Mouse (Mus musculus) heart, postnatal 10 days (tissue): ENCODE measurements around the gene Zdhhc18. TPM values are rescaled to one million over a fixed set of nuclear protein-coding genes. Genes with fewer than 3 reads are reported as not detected.

Experiments
- DNase-seq, 2 experiments: peaks; one replicate each; pipeline ENCODE4 v3.0.0; 2021
- intact Hi-C: fragments of 180-260 bp; cut with DNase I; formaldehyde crosslinking; loops from one replicate; pipeline ENCODE4 v1.15.1; 2025
- total RNA-seq, 2 experiments: library from RNA; stranded (reverse); gene quantifications; 2 replicates each; pipeline ENCODE4 v1.2.3; 2021

Zdhhc18 gene
- total RNA-seq, 2 experiments from 2014 or later, result 21.9 to 25.0 TPM

DNA sequence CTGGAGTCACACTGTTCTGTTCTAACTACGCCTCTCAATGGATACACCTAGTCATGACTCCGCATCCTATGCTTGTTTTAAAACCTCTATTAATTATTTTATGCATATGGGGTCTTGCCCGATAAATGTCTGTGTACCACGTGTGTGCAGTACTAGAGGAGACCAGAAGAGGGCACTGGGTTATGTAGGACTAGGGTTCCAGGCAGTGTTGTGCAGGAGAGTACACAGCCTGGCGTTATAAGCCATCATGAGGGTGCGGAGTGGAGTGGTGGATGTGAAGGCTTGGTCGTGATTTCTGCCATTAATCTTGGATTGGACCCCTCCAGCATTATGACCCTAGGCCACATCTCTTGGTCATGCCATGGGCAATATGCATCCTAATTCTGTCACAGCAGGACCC, 37.5 kb downstream of the Zdhhc18 start:
- intact Hi-C loops, result loop anchor here (5.0 kb wide), 1 partner anchor 40 kb away; the partner anchor contains the start of gene Zdhhc18
- DNase-seq, result no peak

- intact Hi-C loops, result loop anchor here (5.0 kb wide), 1 partner anchor 40 kb away; the partner anchor contains the start of gene Zdhhc18
- no peak for DNase-seq
These were observed 38.1 kb downstream of the Zdhhc18 start for GRCm38 (mm10) chr4:133611815-133612214.

DNA sequence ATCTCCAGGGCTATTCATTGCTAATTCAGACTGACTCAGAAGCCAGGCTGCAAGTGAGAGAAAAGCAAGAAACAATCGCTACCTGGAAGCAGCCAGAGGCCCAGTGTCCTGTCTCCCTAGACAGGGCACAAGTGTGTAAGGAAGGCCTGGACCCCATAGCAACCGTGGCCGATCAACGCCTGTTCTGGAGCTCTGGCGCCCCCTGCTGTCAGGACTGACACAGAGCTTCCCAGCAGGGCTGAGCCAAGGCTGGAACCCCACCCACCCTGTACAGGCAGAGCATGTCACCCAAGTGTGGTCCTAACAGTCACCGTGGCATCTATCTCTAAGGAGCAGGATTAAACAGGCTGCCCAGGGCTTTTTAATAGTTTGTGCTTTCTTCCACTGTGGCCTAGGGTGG, 40.2 kb downstream of the Zdhhc18 start:
- intact Hi-C loops, result loop anchor here (5.0 kb wide), 1 partner anchor 43 kb away; the partner anchor contains the start of gene Zdhhc18
- peak; percentile 82 to 92 for DNase-seq

GRCm38 (mm10) chr4:133607284-133607683, 42.7 kb downstream of the Zdhhc18 start:
- DNase-seq, result no peak

DNA sequence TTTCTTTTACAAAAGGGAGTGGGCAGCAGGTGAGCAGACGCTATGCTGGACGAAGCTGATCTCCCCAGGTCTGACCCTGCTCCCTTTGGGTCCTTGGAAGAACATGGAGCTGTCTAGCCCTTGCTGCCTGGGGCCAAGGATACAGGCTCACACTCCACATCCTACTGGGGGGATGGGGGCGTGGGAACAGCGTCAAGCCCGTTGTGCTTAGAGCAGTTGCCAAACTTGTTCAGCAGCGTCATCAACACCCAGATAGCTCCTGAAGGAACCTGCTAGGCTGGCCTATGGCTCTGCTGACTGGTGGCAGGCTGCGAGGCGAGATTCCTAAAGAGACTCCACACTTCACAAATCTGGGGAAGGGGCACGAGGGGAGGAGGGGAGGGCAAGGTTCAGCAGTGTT, 44.6 kb downstream of the Zdhhc18 start:
- DNase-seq, result no peak
- intact Hi-C loops, result no loop called here

More at GRCm38 (mm10) chr4:133607284-133607683, 42.7 kb downstream of the Zdhhc18 start:
- intact Hi-C loops, result no loop called here

GRCm38 (mm10) chr4:133604856-133605255, 45.1 kb downstream of the Zdhhc18 start:
- intact Hi-C loops, result no loop called here
- no peak for DNase-seq

DNA sequence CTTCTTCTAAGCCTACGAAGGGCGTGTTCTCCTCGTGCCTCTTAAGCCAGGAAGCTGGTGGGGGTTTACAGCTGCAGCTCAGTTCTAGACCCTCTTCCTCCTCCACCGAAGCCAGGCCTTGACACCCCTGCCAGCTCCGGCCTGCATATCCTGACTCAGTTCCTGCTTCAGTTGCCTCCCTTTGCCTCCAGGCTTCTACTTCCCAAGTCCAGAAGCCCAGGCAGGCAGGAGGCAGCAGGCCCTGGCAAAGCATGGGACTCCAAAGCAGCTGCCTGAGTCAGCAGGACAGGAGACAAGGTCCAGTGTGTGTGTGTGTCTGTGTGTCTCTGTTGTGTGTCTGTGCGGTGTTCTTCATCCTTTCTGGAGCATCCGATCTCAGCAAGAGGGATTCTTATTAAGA, 45.8 kb downstream of the Zdhhc18 start:
- intact Hi-C loops, result no loop called here
- DNase-seq, result no peak

DNA sequence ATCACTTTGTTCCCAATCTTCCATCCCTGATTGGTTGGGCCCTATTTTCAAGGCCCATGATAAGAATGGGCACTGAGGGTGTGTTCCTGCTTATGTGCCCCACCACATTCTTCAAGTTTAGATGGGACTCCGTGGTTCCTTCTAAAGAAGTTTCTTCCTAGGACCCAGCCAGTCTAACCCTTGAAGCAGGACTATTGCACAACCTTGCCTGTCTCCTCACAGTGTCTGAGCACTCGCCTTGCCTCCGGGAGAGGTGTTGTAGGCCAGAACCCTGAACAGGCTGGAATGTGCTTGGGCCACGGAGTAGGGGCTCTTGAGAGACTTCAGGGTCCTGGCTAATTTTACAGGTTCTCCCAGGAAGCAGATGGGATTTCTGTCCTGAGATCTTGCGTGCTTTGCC, 46.9 kb downstream of the Zdhhc18 start:
- no peak for DNase-seq
- intact Hi-C loops, result no loop called here

DNA sequence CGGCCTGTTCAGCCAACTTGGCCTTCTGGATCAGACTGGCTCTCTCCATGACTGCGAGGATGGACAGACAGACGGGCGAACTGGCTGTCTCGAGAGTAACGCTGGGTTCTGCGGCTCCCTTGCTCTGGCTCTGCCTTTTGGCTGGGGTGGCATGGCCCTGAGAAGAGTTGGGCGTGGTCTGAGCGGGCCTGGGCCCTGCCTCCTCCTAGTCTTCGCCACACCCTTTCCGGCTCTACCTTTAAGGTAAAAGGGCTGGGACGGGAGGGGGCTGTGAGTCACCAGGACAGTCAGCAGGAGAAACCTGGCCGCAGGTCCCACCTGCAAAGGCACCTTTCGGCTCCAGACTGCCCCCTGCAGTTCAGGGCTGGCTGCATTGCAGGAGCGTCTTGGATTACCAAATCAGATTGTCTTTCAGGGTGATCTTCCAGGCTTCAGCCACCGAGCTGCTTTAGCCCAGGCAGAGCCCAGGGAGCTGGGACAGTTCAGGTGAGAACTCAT, 48.2 kb downstream of the Zdhhc18 start, which contains the start of gene Sfn:
TSS of gene Sfn (minus strand) at position 448 of the 498 bp plus-strand sequence.
- peak in 1 of 2 experiments; percentile 45 for DNase-seq

DNA sequence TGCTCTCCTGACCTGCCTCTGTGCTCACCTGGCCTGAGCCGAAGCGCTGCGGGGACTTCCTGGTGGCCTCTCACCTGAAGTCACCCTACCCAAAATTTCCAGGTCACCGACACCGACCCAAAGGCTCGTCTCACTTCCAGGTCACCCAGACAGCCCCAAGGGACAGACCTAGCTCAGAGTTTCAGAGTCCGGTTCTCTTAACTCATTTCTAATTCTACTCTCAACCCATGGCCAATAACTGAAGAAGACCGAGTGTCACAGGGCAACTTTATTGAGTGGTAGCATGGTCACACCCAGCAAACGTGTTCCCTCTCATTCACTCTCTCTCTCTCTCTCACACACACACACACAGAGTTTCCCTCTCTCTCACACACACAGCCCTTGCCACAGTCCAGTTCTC, 49.6 kb downstream of the Zdhhc18 start:
- DNase-seq, result no peak
- intact Hi-C loops, result no loop called here

More for the DNA sequence above, 48.2 kb downstream of the Zdhhc18 start, which contains the start of gene Sfn:
- intact Hi-C loops, result no loop called here

DNA sequence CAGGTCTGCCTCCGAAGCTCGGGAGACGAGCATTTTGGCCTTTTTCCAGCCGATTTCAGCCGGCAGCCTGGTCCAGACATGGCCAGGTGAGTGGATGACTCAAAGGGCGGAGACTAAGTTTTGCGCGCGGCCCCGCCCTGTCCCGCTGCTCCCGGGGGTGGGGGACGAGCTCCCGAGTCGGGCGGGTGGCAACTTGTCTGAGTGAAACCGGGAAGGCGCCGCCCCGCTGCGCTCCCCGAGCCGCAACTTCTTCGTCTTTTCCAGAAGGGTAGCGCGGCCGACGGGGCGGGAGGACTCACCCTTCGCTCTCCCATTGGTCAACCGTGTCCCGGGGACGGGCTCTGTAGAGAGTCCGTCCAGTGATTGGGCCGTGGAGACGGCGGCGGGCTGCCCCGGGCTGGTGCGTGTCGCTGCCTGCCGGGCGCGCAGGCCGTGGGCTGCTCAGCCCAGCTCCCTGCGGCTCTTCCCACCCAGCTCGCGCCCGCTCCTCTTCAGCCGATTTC, 50.3 kb downstream of the Zdhhc18 start:
- intact Hi-C loops, result no loop called here

GRCm38 (mm10) chr4:133599116-133599515, 50.8 kb downstream of the Zdhhc18 start:
- intact Hi-C loops, result no loop called here
- DNase-seq, result no peak

More for the DNA sequence above, 50.3 kb downstream of the Zdhhc18 start:
- DNase-seq, result peak; percentile 91 to 93

- DNase-seq, result no peak
- intact Hi-C loops, result no loop called here
These were observed 51.3 kb downstream of the Zdhhc18 start for GRCm38 (mm10) chr4:133598616-133599015.

- intact Hi-C loops, result no loop called here
- DNase-seq, result no peak
These were observed 53.9 kb downstream of the Zdhhc18 start for GRCm38 (mm10) chr4:133596084-133596483.

DNA sequence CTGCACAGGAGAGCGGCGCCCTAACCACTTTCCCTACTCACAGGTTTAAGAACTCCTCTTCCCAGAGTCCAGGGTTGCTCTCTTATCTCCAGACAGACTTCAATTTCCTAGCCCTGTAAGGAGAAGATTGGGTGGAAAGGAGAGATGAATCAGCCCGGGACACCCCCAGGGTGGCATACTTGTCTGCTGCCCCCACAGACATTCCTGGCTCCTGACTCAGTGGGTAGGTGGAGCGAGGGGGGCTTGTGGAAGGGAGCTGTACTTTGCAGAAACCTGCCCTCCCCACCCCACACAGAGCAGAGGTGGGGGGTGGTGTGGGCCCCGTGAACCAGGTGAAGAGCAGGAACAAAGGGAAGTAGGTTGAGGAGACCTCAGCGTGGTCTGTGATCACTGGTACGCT, 54.4 kb downstream of the Zdhhc18 start:
- DNase-seq, result no peak
- intact Hi-C loops, result no loop called here

DNA sequence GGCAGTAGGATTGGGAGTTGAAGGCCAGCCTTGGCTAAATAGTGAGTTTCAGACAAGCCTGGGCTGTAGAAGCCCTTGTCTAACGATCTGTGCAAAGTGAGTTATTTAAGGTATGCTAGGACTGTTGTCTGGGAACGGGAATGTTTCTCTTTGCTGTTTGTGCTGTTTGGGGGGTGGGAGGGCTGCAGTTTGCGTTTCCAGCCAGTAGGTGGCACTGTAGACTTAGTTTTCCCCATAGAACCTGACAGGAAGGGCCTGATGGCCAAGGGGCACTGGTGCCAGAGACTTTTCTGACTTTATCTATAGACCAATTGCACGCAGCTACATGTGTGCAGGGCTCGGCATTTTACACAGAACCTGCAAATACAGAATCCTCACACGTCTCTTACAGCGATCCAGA, 57.4 kb downstream of the Zdhhc18 start:
- DNase-seq, result peak; percentile 72 to 82
- intact Hi-C loops, result loop anchor here (1.0 to 2.0 kb wide), 2 partner anchors 58 to 230 kb away; partner anchors contain the start of gene Zdhhc18

- intact Hi-C loops, result no loop called here
- peak; percentile 85 to 92 for DNase-seq
These were observed 65.6 kb downstream of the Zdhhc18 start, which contains the start of gene Gpn2 for GRCm38 (mm10) chr4:133584059-133584951. TSS of gene Gpn2 (plus strand) at chr4:133584362.

DNA sequence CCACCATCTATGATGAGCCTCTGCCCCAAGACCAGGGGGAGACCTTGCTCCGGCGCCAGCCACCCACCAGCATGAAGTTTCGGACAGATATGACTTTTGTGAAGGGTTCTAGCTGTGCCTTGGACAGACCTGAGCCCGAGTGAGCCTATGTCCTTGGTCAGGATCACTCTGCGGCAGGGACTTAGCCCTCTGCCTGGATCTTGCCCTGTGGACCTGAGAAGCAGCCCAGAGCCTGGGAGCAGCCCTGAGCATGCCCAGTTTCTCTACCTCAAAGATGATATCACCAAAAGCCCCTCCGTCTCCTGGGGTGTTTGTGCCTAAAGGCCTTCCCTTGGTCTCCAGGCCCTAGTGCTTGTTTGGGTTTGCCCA, 66.3 kb downstream of the Zdhhc18 start:
- no peak for DNase-seq
- intact Hi-C loops, result no loop called here

- intact Hi-C loops, result no loop called here
- DNase-seq, result no peak
These were observed 72.0 kb downstream of the Zdhhc18 start for GRCm38 (mm10) chr4:133577983-133578382.

- intact Hi-C loops, result no loop called here
- no peak for DNase-seq
These were observed 75.1 kb downstream of the Zdhhc18 start for GRCm38 (mm10) chr4:133574843-133575202.

GRCm38 (mm10) chr4:133574070-133574842, 75.7 kb downstream of the Zdhhc18 start, which contains the start of gene Gpatch3:
TSS of gene Gpatch3 (plus strand) at chr4:133574745.
- peak; percentile 94 to 96 for DNase-seq
- intact Hi-C loops, result no loop called here
